Mouse (Mus musculus) adrenal gland, postnatal 0 days (tissue): ENCODE data around the gene Ndufb2. TPM values are rescaled to one million over a fixed set of nuclear protein-coding genes. Genes with fewer than 3 reads are reported as not detected.

ENCODE experiments used
- polyA plus RNA-seq: library from polyadenylated mRNA; unstranded; fragments of >200 nt; fragmentation: Nextera tagmentation; extraction: Ambion mirVana; gene quantifications from 2 replicates; pipeline ENCODE4 v1.2.1, GENCODE M21; 2015

Gene Ndufb2
- 600 and 1,097 TPM in 2 replicates for polyA plus RNA-seq

DNA sequence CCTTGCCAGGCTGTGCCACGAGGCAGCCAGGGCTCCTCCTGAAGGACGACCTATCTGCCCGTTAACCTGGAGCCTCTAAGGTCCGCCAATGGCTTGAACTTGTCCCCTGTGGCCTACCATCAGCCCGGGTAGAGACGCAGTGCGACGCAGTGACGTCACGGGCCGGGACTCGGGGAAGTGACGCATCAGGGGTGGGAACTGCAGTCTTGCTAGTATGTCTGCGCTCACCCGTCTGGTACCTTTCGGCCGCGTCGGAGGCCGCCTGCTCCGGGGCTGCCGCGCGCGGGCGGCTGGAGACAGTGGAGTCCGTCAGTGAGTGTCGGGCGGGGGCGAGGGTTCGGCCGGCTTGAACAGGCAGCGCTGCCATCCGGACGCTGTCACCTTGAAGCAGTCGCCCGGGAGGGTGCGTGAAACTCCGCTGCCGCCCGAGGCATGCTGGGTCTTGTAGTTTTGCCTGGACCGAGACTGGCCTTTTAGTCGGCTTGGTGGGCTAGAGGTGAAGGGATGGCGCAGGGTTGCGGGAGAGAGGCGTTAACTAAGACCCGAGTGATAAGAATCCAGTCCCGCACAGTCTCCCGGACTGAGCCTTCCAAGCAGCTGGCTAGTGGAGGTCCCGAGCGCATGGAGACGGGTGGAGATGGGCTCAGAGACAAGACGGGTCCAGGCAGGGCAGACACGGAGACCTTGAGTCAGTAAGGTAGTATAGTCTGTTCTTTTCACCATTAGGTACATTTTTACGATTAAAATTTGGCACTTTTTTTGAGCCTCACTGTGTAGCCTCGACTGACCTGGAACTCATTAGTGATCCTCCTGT is at the start of gene Ndufb2:
Gene Ndufb2, plus strand, starts transcription at position 174 of the 814 bp plus-strand sequence.

DNA sequence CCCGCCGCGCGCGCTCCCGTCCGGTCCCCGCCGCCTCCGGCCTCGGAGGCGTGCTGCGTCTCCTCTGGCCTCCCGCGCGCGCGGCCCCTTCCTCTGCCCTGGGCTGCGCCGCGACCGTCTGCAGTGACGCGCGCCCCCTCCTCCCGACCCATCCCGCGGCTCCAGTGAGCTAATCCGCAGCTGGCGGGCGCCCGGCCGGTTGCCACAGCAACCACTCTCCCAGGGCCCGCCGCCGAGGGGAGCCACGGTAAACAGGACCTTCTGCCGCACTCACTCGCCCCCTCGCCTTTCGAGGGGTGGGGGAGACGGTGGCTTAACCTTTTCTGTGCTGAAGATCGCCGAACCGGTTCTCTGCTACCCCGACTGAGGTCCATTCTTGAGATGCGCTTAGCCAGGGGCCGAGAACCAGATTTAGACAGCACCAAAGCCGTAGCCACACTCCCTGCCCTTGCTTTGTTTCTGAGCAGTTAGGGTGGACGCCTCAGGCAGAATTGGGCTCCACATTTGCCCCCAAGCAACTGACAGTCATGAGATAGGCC is 34.6 kb upstream of the Ndufb2 start, which contains the start of gene Dennd2a:
Gene Dennd2a, minus strand, starts transcription at position 145 of the 539 bp plus-strand sequence.

GRCm38 (mm10) chr6:39573791-39574554 is 18.4 kb upstream of the Ndufb2 start, which contains the start of gene Adck2:
Gene Adck2, plus strand, starts transcription at chr6:39573873.

DNA sequence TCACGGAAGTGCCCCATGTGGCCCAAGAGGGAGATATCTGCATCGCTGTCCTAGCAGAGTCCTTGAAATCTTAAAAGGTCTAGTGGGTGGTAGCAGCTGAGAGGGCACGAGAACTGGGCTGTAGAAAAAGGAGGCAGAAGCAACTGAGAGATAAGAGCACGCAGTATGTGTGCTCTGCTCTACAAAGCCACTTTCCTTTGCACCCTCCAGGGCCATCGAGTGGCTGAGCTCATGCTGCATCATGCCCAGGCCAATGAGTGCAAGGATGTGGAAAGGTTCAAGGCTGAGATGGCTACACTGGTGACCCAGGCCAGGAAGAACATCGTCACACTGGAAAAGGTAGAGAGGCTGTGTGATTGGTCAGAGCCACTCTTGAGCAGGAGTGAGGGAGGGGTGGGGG is 6.9 kb upstream of the Ndufb2 start, which contains the start of gene Gm42420:
Gene Gm42420, plus strand, starts transcription at position 237 of the 400 bp plus-strand sequence.

Other genes starting within 250 kb of the Ndufb2 start
- 27.1 and 28.2 TPM in 2 replicates for gene Slc37a3, start 214.9 kb upstream of the Ndufb2 start, polyA plus RNA-seq
- gene Rab19, start 211.4 kb upstream of the Ndufb2 start, polyA plus RNA-seq: 4.0 and 5.5 TPM in 2 replicates
- 127 and 132 TPM in 2 replicates for gene Mkrn1, start 172.1 kb upstream of the Ndufb2 start, polyA plus RNA-seq
- gene Dennd2a, start 34.7 kb upstream of the Ndufb2 start, polyA plus RNA-seq: 12.3 and 13.6 TPM in 2 replicates
- 22.9 and 26.4 TPM in 2 replicates for gene Adck2, start 18.7 kb upstream of the Ndufb2 start, polyA plus RNA-seq
- 0.65 and 1.6 TPM in 2 replicates for gene Gm42420, start 6.8 kb upstream of the Ndufb2 start, polyA plus RNA-seq
- gene Braf, start 132.9 kb downstream of the Ndufb2 start, polyA plus RNA-seq: 7.8 and 8.3 TPM in 2 replicates
- 343 and 607 TPM in 2 replicates for gene Mrps33, start 218.4 kb downstream of the Ndufb2 start, polyA plus RNA-seq